Mouse (Mus musculus): ENCODE results near the gene Tlr3.

GRCm38 (mm10) chr8:45362323-45362722 lies 48.6 kb downstream of the Tlr3 start:
- TF ChIP-seq CTCF (IDR thresholded peaks at IDR 0.05; ENCODE audit: control insufficient read depth, insufficient read depth, insufficient replicate concordance, low read depth, low read length) (no peak), POLR2A (IDR thresholded peaks at IDR 0.05; ENCODE audit: control insufficient read depth, low read depth, low read length) (no peak)

Measured in testis, adult 2 months (tissue).